Mouse (Mus musculus) T-cell, adult 66 days (primary cell): ENCODE results near the gene Plcl1. TPM values are rescaled to one million over a fixed set of nuclear protein-coding genes. Genes with fewer than 3 reads are reported as not detected.

Experiments used
- total RNA-seq, 2 experiments: library from RNA; stranded (reverse); gene quantifications; 3 replicates in 1 of 2; 4 replicates in 1 of 2; pipeline ENCODE4 v1.2.4; 2023

The Plcl1 gene
- total RNA-seq = 1 to 10 TPM; 1.4 to 1.7 TPM

GRCm38 (mm10) chr1:55405272-55406022 is at the start of gene Plcl1:
Plcl1 (plus strand) TSS chr1:55405921.

DNA sequence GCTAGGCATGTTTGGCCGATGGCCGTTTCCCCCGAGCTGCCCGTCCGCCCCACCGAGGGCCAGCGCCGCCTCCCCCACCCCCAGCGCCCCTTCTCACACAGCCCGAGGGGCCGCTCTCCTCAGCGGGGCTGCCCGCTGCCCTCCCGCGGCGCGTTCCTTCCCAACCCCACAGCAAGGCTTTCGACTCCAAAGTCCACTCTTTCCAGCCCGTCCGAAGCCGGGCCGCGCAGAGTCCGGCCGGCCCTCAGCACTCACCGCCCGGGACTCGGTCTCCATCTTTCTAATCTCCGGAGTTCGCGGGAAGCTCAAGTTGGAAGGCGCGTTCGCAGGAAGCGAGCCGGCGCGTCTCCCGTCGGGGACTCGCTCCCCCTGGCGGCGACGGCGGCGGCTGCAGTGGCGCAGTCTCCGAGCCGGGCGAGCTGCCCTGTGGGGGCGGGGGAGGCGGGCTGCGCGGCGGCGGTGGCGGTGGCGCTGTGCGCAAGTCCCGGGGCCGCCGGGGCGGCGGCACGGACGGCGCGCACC is 42.6 kb upstream of the Plcl1 start, which contains the start of gene Boll:
Gene Boll, minus strand, starts transcription at position 426 of the 522 bp plus-strand sequence.

Other genes with a start within 250 kb of the Plcl1 start
- 1 to 10 TPM; 3.0 to 4.2 TPM for gene Rftn2, start 179.1 kb upstream of the Plcl1 start, total RNA-seq
- 1 to 10 TPM; 7.8 to 8.7 TPM for gene Mars2, start 168.7 kb upstream of the Plcl1 start, total RNA-seq
- gene Boll, start 42.5 kb upstream of the Plcl1 start, total RNA-seq = 10 to 100 TPM; 12.1 to 20.0 TPM